Mouse (Mus musculus) midbrain, embryonic 10.5 days (tissue): Measurements from ENCODE around the gene Gpx2. TPM values are rescaled to one million over a fixed set of nuclear protein-coding genes. Genes with fewer than 3 reads are reported as not detected.
A peak's percentile ranks its signal among the peaks of the same experiment; 100 is the strongest.

Experiments
- DNase-seq: peaks from one replicate; pipeline ENCODE4 v3.0.0-alpha.2; 2017; ENCODE audit warnings: low spot score
- H3K27ac ChIP-seq: fragments of 300-500 bp; sonication (generic); replicated peaks from 2 replicates; pipeline ENCODE4 v1.5.1; 2016; ENCODE audit warnings: mild to moderate bottlenecking
- H3K27me3 ChIP-seq: fragments of 300-500 bp; sonication (generic); 2 replicates; pipeline ENCODE4 v1.6.1; 2016; ENCODE audit warnings: low read depth, mild to moderate bottlenecking; ENCODE audit not compliant: poor library complexity, severe bottlenecking
- H3K36me3 ChIP-seq: fragments of 300-500 bp; sonication (generic); 2 replicates; pipeline ENCODE4 v1.6.1; 2016; ENCODE audit warnings: mild to moderate bottlenecking, moderate library complexity
- H3K4me1 ChIP-seq: fragments of 300-500 bp; sonication (generic); 2 replicates; pipeline ENCODE4 v1.6.1; 2016
- H3K4me3 ChIP-seq: fragments of 300-500 bp; sonication (generic); 2 replicates; pipeline ENCODE4 v1.5.1; 2016; ENCODE audit warnings: mild to moderate bottlenecking, moderate library complexity
- H3K9me3 ChIP-seq: fragments of 300-500 bp; sonication (generic); replicated peaks from 2 replicates; pipeline ENCODE4 v1.6.1; 2016; ENCODE audit warnings: mild to moderate bottlenecking
- WGBS: fragments of 180-500 bp; shearing (Covaris S2); methylation state at CpG from one replicate; pipeline ENCODE4 v1.1.7; 2016; 5-methylcytosine and 5-hydroxymethylcytosine counted together
- polyA plus RNA-seq: library from polyadenylated mRNA; unstranded; fragments of >200 nt; fragmentation: Nextera tagmentation; extraction: Ambion mirVana; gene quantifications from 2 replicates; pipeline ENCODE4 v1.2.1, GENCODE M21; 2016

Gpx2 gene
- polyA plus RNA-seq, 1 experiment from 2014 or later, result not detected

DNA sequence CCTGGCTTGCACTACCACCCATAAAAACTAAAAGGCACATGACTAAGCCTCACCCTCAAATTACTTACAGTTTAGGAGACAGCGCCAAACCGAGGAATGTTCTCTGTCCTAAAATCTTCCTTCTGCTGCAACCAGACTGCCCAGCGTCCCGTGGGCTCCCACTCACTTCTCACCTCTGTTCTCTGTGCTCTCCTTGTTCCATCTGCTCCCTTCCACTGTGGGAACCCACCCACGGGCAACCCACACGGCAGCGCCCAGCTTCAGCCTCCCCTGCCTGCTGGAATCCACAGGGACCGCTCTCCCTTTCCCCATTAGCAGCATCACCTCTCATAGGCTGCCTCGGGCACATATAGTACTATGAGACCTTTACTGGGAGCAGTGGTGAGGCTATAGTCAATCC is 23.6 kb upstream of the Gpx2 start:
- Histone ChIP-seq H3K9me3 (no peaks in the 10 kb centered on the region), H3K36me3 (no peaks in the 10 kb centered on the region), H3K27me3 (peaks cover 58% of the 10 kb centered on the region), H3K4me1 (peaks cover 66% of the 10 kb centered on the region), H3K4me3 (no peak overlapping the region), H3K27ac (no peak overlapping the region)
- no peak for DNase-seq
- 91% methylated on average over 9 of the region's 9 CpGs for WGBS

DNA sequence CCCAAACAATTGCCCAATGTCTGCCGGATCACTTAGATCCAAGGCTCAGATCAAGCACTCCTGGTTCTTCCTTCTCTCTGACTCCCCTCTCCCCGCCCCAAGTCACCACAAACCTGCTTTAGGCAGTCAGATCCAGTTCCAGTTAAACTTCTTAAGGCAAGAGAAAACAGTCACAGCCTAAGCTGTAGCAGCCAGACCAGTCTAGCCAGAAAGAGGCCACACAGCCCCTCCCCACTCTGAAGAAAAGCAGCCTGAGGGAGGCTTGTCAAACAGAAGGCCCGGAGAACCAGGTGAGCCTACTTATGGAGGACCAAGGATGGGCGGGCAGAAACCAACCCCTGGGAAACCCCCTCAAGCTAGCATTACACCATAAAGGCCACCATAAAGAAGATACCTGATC is 22.8 kb upstream of the Gpx2 start:
- 52% methylated on average over 4 of the region's 4 CpGs for WGBS
- Histone ChIP-seq H3K4me1 (peaks cover 66% of the 10 kb centered on the region), H3K9me3 (no peaks in the 10 kb centered on the region), H3K27me3 (peaks cover 50% of the 10 kb centered on the region), H3K27ac (peak overlapping the region; percentile 78), H3K4me3 (no peak overlapping the region), H3K36me3 (no peaks in the 10 kb centered on the region)
- DNase-seq, result peak; percentile 28

DNA sequence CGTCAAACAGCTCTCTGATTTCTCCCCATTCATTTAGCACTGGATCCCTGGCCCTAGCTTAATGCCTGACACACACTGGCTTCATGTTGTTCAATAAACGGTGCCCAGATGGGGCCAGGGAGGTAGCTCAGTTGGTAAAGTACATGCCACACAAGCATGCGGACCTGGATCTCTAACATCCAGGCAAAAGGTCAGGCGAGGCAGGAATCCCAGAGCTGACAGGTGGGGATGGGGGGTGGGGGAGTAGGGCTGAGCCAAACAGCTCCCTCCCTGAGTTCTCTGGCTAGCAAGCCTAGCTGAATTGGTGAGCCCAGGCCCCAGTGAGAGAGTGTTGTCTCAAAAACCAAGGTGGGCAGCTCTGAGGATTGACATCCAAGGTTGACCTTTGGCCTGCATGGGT is 21.8 kb upstream of the Gpx2 start:
- Histone ChIP-seq H3K36me3 (no peaks in the 10 kb centered on the region), H3K27me3 (peaks cover 41% of the 10 kb centered on the region), H3K27ac (peak overlapping the region; percentile 78), H3K4me3 (no peak overlapping the region), H3K4me1 (peaks cover 59% of the 10 kb centered on the region), H3K9me3 (no peaks in the 10 kb centered on the region)
- DNase-seq, result no peak
- 58% methylated on average over 4 of the region's 4 CpGs for WGBS

- 48% methylated on average over 4 of the region's 4 CpGs for WGBS
- no peaks in the 10 kb centered on the region for H3K36me3 ChIP-seq
Measured at GRCm38 (mm10) chr12:76816720-76817119, 21.4 kb upstream of the Gpx2 start.

GRCm38 (mm10) chr12:76814120-76814519 is 18.8 kb upstream of the Gpx2 start:
- H3K27ac ChIP-seq, result no peak overlapping the region
- H3K36me3 ChIP-seq, result 0 out of 2 replicates have a peak, but pooled peaks cover 3% of the 10 kb centered on the region
- H3K4me1 ChIP-seq, result peaks cover 29% of the 10 kb centered on the region
- H3K27me3 ChIP-seq, result peaks cover 10% of the 10 kb centered on the region
- no peaks in the 10 kb centered on the region for H3K9me3 ChIP-seq
- DNase-seq, result no peak
- 81% methylated on average over 2 of the region's 2 CpGs for WGBS
- H3K4me3 ChIP-seq, result no peak overlapping the region

More at GRCm38 (mm10) chr12:76816720-76817119, 21.4 kb upstream of the Gpx2 start:
- H3K27me3 ChIP-seq, result peaks cover 36% of the 10 kb centered on the region
- no peaks in the 10 kb centered on the region for H3K9me3 ChIP-seq
- no peak for DNase-seq
- H3K27ac ChIP-seq, result peak overlapping the region; percentile 78
- H3K4me3 ChIP-seq, result no peak overlapping the region
- H3K4me1 ChIP-seq, result peaks cover 54% of the 10 kb centered on the region

DNA sequence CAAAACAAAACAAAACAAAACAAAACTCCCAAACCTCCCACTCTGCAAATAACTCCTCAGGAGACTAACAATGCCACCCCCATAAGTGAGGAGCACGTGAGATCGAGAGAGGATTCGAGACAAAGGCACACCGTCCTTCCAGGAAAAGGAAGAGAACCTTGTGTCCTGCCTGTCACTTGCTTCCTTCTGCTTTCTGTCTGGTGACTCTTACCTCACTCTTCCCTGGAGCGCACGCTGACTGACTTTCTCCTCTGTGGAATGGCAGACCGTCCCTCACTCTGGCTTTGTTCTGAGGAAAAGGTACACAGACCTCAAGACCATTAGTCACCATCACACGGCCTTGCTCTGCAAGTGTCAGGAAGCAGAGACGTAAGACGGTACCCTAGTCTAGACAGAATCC is 18.2 kb upstream of the Gpx2 start:
- Histone ChIP-seq H3K36me3 (0 out of 2 replicates have a peak, but pooled peaks cover 3% of the 10 kb centered on the region), H3K9me3 (no peaks in the 10 kb centered on the region), H3K27ac (no peak overlapping the region), H3K4me3 (no peak overlapping the region), H3K4me1 (peaks cover 23% of the 10 kb centered on the region), H3K27me3 (peaks cover 4% of the 10 kb centered on the region; the same call in 1 of the 2 replicates)
- WGBS, result 81% methylated on average over 10 of the region's 10 CpGs
- DNase-seq, result no peak

GRCm38 (mm10) chr12:76811006-76811405 is 15.7 kb upstream of the Gpx2 start:
- DNase-seq, result no peak
- no peak overlapping the region for H3K27ac ChIP-seq
- H3K9me3 ChIP-seq, result no peaks in the 10 kb centered on the region
- 91% methylated on average over 4 of the region's 4 CpGs for WGBS
- H3K36me3 ChIP-seq, result 0 out of 2 replicates have a peak, but pooled peaks cover 3% of the 10 kb centered on the region
- H3K27me3 ChIP-seq, result no peaks in the 10 kb centered on the region; the same call in 1 of the 2 replicates
- no peaks in the 10 kb centered on the region for H3K4me1 ChIP-seq
- no peak overlapping the region for H3K4me3 ChIP-seq

DNA sequence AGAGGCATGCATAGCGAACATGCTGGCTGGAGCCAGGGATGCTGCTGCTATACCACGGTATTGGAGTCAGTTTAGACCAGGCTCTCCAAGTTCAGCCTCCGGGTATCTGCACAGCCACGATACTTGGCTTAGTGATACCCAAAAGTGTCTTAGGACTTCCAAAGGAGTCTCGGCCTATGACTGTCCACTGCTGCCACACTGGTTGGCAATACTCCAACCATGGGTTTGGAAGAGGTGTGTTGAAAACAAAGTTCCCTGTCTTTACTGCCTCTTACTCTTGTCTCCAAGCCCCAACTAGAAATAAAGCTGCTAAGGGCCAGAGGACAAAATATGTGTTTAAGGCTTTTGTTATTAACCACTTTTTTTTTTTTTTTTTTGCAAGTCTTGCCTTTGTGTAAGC is 15.1 kb upstream of the Gpx2 start:
- Histone ChIP-seq H3K9me3 (no peaks in the 10 kb centered on the region), H3K27me3 (no peaks in the 10 kb centered on the region), H3K4me3 (no peak overlapping the region), H3K36me3 (0 out of 2 replicates have a peak, but pooled peaks cover 3% of the 10 kb centered on the region), H3K27ac (no peak overlapping the region), H3K4me1 (no peaks in the 10 kb centered on the region)
- DNase-seq, result no peak
- WGBS, result 98% methylated on average over 5 of the region's 5 CpGs

- 0 out of 2 replicates have a peak, but pooled peaks cover 3% of the 10 kb centered on the region for H3K36me3 ChIP-seq
- 86% methylated on average over 10 of the region's 10 CpGs for WGBS
- H3K27ac ChIP-seq, result no peak overlapping the region
- no peaks in the 10 kb centered on the region for H3K9me3 ChIP-seq
- DNase-seq, result no peak
- no peaks in the 10 kb centered on the region for H3K4me1 ChIP-seq
- H3K4me3 ChIP-seq, result no peak overlapping the region
- peaks cover 6% of the 10 kb centered on the region for H3K27me3 ChIP-seq
Measured at GRCm38 (mm10) chr12:76807796-76808195, 12.4 kb upstream of the Gpx2 start.

- Histone ChIP-seq H3K36me3 (no peaks in the 10 kb centered on the region), H3K4me1 (peaks cover under 1% of the 10 kb centered on the region; the same call in 1 of the 2 replicates), H3K9me3 (no peaks in the 10 kb centered on the region), H3K27me3 (peaks cover 6% of the 10 kb centered on the region), H3K27ac (no peak overlapping the region), H3K4me3 (no peak overlapping the region)
- WGBS, result 94% methylated on average over 10 of the region's 10 CpGs
- DNase-seq, result no peak
Measured at GRCm38 (mm10) chr12:76805056-76805811, 9.9 kb upstream of the Gpx2 start.

- H3K27me3 ChIP-seq, result peaks cover 6% of the 10 kb centered on the region
- no peak overlapping the region for H3K4me3 ChIP-seq
- no peak overlapping the region for H3K27ac ChIP-seq
- peaks cover 14% of the 10 kb centered on the region for H3K4me1 ChIP-seq
- DNase-seq, result peak; percentile 41
- no peaks in the 10 kb centered on the region for H3K36me3 ChIP-seq
- no peaks in the 10 kb centered on the region for H3K9me3 ChIP-seq
- 63% methylated on average over 7 of the region's 7 CpGs for WGBS
Measured at GRCm38 (mm10) chr12:76803700-76804252, 8.4 kb upstream of the Gpx2 start.

GRCm38 (mm10) chr12:76803028-76803427 is 7.7 kb upstream of the Gpx2 start:
- no peaks in the 10 kb centered on the region for H3K36me3 ChIP-seq
- no peak overlapping the region for H3K4me3 ChIP-seq
- no peak overlapping the region for H3K27ac ChIP-seq
- 92% methylated on average over 10 of the region's 10 CpGs for WGBS
- H3K9me3 ChIP-seq, result no peaks in the 10 kb centered on the region
- H3K4me1 ChIP-seq, result peaks cover 21% of the 10 kb centered on the region
- H3K27me3 ChIP-seq, result peaks cover 6% of the 10 kb centered on the region
- DNase-seq, result no peak
